Mouse (Mus musculus) bone marrow macrophage, adult 2 months (primary cell): ENCODE results near the gene Chst8.

Experiments
- CTCF ChIP-seq: IDR thresholded peaks from 2 replicates; pipeline ENCODE4 v1.5.1; 2012; ENCODE audit warnings: low read depth, mild to moderate bottlenecking, low read length, moderate library complexity
- POLR2A ChIP-seq: IDR thresholded peaks from 2 replicates; pipeline ENCODE4 v1.6.1; 2012; ENCODE audit warnings: mild to moderate bottlenecking, low read depth, low read length, borderline replicate concordance

DNA sequence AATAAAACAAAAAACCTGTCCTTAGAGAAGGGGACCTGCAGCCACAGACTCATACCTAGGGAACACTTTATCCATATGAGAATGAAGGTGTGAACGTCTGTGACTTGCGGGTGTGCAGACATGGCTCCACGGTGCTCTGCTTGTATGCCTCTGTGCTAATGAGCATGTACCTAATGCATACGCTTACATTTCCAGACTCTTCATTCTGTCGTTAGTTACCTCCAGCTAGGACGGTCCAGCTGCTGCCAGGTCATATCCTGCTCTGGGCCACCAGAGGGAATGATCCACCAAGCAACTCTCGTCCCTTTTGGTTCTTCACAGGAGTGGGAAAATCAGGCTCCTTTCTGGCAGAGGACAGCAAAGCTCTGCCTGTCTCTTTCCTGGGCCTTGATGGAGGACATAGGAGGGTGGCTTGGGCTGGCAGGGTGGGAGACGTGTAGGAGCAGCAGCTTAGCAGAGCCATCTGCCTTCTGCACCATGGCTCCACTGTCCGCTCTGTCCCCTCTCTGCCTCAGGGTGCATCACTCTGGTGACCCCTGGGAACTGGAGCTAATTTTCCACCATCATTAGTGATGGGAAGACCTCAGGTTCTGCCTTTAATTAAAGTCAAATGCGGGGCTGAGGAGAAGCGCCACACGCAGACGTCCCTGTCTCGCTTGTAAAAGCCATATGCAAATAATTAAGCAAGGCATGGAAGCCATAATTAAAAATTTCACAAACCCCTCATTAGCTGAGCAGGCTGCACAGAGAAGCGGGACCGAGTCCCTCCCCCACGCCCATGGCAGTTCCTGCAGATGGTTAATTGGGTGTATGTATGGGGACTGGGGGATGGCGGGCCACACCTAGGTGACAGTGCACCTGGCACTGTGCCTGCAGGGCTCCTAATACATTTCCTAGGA is 48.0 kb downstream of the Chst8 start:
- no peak for TF ChIP-seq CTCF
- no peak for TF ChIP-seq POLR2A
